Mouse (Mus musculus): ENCODE measurements at regions not wholly inside any gene's neighbourhood (a gene's known extent, or its start where the extent isn't known, plus 50 kb on each side); places are given as distances from the start of the nearest gene placed in this dataset.

DNA sequence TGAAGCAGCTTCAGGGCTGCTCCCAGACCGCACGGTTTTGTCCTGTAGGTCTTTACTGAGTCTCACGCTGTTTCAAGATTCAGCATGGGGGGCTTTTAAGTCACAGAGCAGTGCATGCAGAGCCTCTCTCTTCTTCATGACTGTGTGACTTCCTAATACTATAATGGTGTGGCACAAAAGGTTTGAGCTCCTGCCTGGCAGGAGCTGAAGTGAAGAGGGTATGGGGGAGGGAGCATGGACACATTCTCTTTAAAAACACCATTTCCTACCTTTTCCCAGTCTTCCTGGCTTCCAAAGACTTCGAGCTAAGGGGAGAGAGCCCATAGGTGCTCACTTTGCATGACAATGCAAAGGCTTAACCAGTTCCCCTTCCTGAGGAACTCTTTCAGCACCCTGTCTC, 934.9 kb upstream of the Gm5150 start:
- DNase-seq (ENCODE audit: low spot score in 2 of 2) = no peak

- no peak for DNase-seq (ENCODE audit: low spot score in 2 of 2)
Observed at GRCm38 (mm10) chr3:16939533-16939932, 933.3 kb upstream of the Gm5150 start.

GRCm38 (mm10) chr3:16939127-16939526, 932.9 kb upstream of the Gm5150 start:
- no peak for DNase-seq (ENCODE audit: low spot score in 2 of 2)

DNA sequence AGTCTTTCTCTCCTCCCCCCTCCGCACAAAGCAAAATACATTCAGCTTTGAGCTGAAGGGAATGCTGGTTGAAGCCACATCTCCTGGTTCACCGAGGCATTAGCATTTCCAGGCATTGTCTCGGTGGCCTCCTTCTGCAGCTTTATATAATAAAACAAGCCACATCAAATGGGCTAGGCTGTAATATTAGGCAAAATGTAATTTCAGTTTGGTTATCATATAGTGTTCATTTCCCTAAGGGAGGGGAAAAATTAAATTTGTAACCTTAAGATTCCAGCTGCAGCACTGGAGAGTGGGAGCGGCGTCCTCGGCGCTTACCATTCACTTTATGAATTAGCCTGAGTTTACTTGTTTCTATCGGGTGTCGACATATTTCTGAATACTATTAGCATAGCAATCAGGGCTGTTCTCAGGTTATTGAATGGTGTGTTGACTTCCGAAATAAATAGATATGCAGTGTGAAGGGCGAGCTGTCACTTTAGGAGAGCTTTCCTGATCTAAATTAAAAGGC, 932.3 kb upstream of the Gm5150 start:
- no peak for DNase-seq (ENCODE audit: low spot score in 2 of 2)

DNA sequence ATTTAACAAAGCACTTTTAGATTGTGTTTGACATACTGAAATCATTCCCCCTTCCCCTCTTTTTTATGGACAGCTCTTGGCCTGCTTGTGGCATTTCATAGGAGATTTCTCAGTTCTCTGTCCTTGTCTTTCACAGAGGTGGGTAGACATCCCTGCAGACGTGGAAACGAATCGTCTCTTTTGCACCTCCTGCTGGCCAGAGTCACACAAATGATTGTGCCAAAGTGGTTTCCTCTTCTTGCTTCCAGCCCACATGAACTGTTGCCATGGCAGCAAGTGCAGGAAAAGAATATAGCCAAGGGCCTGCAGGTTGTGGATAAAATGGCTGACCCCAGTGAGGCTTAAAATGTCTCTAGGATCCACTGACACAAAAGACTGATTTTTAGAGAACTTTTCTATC, 924.1 kb upstream of the Gm5150 start:
- DNase-seq (ENCODE audit: low spot score in 2 of 2) = peak in 1 of 2 experiments; percentile 11

- no peak for DNase-seq (ENCODE audit: low spot score in 2 of 2)
Observed at GRCm38 (mm10) chr3:16929846-16930245, 923.6 kb upstream of the Gm5150 start.

DNA sequence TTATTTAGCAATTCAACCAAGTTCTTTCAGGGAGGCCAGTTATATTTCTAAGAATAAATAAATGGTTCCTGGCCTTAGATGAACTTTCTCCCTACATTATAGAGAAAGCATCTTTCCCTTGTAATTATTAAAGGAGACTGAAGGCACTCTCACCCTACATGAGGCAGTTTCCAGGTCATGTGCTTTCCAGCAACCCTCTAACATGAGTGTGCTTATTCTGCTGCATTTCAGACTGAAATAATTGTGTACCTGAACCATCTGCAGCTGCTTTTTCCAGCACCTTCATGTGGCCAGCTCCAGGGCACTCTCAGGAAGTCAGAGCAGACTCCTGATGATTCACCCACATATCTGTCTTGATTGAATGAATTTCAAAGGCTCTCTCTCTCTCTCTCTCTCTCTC, 917.8 kb upstream of the Gm5150 start:
- DNase-seq (ENCODE audit: low spot score in 2 of 2) = no peak

GRCm38 (mm10) chr3:16923234-16923914, 917.1 kb upstream of the Gm5150 start:
- DNase-seq (ENCODE audit: low spot score in 2 of 2) = no peak

GRCm38 (mm10) chr3:16921330-16921729, 915.1 kb upstream of the Gm5150 start:
- DNase-seq (ENCODE audit: low spot score in 2 of 2) = no peak

DNA sequence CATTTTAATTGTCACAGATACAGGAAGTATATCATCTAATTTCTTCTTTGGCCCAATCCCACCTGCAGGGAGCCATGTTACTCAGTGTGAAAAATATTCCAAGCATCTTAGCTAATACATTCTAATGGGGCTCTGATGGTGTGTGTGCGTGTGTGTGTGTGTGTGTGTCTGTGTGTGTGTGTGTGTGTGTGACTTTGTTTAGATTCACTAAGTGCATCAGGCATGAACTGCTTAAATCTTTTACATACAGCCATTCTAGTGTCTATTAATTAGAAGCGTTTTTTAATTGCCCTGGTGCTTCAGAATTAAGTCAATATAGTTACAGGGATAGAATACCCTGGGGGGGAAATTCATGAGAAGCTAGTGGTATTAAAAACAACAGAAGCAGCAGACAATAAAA, 912.1 kb upstream of the Gm5150 start:
- DNase-seq (ENCODE audit: low spot score in 2 of 2) = no peak

- no peak for DNase-seq (ENCODE audit: low spot score in 2 of 2)
Observed at GRCm38 (mm10) chr3:16916072-16916403, 909.8 kb upstream of the Gm5150 start.

DNA sequence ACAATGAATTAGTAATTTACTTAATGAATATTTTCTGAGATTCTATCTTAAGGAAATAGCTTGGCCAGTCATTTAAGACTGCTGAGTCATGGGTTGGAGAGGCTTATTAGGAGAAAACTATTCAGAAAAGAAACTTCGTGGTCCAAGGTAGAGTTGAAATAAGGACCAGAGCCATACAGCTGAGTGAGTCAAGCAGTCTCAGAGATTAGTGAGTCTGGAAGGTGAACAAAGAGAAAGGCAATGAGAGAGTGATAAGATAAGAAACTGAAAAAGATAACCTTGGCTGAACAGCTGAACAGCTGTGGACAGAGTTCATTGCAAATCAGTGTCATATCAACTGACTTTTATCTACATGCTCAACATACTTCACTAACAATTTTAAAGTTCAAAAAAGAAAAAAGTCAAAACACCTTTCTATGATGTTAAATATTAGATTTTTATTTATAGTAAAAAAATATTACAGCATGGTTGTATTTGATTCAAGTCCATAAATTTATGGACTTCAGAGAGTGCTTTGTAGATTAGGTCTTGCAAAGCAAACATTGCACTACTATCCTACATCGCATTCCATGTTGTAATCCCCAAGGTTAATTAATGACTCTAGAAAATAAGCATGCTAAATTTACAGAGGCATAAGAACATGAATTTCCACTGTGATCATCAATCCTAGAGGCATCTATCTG, 909.3 kb upstream of the Gm5150 start:
- no peak for DNase-seq (ENCODE audit: low spot score in 2 of 2)

DNA sequence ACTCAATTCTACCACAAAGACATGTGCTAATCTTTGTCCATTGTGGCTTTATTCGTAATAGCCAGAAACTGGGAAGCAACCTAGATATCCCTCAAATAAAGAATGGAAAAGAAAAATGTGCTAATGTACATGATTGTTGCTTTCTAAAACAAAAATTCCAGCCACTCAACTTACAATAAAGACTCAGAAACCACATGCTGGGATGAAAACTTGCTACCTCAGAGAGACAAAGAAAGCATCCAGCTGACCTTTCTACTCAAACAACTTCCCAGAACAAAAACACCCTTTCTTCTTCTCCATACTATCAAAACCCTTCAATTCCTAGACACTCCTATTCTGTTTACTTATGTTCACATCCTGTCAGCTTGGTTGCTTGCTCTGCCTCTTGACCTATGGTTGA, 881.9 kb upstream of the Gm5150 start:
- DNase-seq (ENCODE audit: low spot score in 2 of 2) = no peak

DNA sequence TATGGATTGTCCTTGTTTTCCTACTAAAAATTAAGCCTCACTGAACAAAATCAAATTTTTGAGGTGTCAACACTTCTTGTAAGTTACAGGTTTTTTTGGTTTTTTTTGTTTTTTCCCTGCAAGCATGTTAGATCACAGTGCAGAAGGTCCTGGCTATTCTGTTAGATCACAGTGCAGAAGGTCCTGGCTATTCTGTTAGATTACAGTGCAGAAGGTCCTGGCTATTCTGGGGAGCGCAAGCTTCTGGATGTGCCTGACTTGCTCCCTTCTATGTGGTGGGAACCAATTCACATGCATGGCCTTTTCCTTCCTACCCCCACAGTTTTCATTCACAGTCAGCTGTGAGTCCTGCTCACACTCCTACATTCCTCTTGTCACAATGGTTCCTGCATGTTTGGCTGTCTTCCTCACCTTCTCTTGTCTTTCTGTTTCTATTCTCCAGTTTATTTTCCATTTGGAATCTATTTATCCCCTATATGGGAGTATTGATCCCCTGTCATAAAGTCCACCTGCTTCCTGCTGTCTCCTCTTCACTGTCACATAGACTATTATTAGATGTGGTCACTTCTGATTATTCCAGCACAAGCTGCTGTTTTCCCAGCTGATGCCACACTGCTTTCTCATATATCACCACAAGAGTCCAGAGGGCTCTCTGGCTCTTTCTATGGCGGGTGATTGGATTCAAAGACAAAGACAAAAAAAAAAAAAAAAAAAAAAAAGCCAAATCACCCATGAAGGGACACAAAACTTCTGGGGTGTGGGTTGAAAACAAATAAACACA, 866.3 kb upstream of the Gm5150 start:
- DNase-seq (ENCODE audit: low spot score in 2 of 2) = no peak

DNA sequence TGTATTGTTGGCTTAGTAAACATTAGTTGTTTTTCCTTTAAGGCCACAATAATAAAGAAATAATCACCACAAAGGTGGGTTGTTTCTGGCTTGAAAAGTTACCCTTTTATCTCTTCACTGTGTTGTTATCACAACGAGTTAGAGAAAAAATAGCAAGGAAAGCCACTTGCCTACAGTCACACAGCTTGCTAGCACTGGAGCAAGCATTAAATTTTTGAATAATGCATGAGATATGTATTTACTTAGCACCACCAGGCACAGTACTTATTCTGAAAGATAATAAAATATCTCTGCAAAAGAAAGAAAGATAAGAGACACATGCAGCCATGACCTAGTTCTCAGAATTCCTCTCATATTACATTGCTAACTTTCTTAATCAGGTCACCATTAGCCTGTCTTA, 853.8 kb upstream of the Gm5150 start:
- DNase-seq (ENCODE audit: low spot score in 2 of 2) = no peak

- no peak for DNase-seq (ENCODE audit: low spot score in 2 of 2)
Observed at GRCm38 (mm10) chr3:16858931-16859330, 852.7 kb upstream of the Gm5150 start.

- DNase-seq (ENCODE audit: low spot score in 2 of 2) = no peak
Observed at GRCm38 (mm10) chr3:16855251-16855650, 849.0 kb upstream of the Gm5150 start.

DNA sequence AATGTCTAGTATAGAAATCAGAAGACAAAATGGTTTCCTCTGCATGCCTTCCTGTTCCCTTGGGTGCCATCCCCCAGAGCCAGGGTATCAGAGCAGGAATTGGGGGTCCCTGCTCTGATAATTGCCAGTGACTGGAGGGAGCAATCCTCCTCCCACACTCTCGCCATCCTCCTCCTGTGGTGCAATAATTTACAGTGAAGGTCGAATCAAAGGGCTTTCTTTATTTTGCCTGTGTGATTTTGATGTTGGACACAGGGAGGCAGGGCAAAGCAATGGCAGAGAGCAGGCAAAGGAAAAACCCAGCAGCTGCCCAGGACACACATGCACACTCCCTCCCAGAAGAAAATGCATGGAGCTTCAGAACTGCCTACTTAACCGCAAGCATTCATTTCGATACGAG, 847.8 kb upstream of the Gm5150 start:
- DNase-seq (ENCODE audit: low spot score in 2 of 2) = no peak

DNA sequence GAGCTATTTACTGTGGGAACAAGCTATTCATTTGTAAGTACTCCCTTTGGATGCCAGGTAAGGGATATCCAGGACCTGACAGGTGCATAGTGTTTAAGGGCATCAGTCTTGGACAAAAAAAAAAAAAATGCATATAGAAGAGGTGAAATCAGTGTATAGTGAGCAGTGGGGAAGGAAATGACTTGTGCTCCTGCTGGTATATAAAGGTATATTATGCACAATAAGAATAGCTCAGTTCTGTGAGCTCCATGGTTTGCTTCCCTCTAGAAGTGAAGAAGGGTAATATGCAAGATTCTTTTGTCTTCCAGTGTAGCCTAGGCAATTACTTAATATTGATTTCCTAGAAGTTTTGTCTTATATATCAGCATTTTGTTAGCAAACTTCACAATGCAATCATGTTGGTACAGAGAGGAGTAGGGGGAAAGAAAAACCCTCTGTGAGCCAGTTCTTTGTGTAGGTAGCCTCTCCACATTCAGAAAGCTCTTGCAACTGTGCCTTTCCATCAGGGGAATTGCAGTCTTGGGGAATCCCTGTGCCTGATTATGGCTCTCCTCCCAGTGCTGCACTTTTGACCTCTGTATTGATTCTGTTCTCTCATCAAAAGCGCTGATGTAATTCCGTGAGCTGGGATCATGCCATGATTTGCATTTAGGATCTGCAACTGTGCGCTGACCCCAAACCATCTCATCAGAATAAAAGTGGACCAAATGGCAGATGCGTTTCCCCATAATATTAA, 840.7 kb upstream of the Gm5150 start:
- no peak for DNase-seq (ENCODE audit: low spot score in 2 of 2)

DNA sequence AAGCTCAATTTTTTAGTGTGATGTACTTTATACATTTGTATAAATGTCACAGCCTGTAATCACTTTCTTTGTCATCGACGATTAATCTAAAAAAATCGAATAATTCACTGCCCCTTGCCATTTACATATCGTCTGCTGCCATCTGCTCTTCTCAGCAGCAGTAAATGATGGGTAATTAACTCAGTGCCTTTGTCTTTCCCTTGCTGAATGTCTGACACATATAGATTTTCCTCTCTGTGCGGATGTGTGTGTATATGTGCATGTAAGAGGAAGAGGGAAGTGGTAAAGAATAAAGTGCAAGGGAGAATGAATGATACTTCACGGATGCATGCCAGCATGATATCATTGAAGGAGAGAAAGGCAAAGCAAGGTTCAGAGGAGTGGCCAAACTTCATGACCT, 814.3 kb upstream of the Gm5150 start:
- no peak for DNase-seq (ENCODE audit: low spot score in 2 of 2)

GRCm38 (mm10) chr3:16819218-16820122, 813.2 kb upstream of the Gm5150 start:
- peak in 1 of 2 experiments; percentile 7 for DNase-seq (ENCODE audit: low spot score in 2 of 2)

Measured in layer of hippocampus, adult 8-10 months (tissue).